Mouse (Mus musculus) stomach, embryonic 14.5 days (tissue): ENCODE results near the gene Zfhx3. TPM values are rescaled to one million over a fixed set of nuclear protein-coding genes. Genes with fewer than 3 reads are reported as not detected.
A peak's percentile ranks its signal among the peaks of the same experiment; 100 is the strongest.

Experiments
- ATAC-seq: fragments of 200-750 bp; cut with Nextera tagmentation; 2 replicates; pipeline ENCODE4 v1.8.0; 2017; ENCODE audit warnings: low read depth, moderate TSS enrichment; ENCODE audit not compliant: insufficient number of reproducible peaks, insufficient read depth, low FRiP score
- H3K27ac ChIP-seq: fragments of 300-500 bp; sonication (generic); 2 replicates; pipeline ENCODE4 v1.5.1; 2014; ENCODE audit warnings: mild to moderate bottlenecking, low read length, moderate library complexity, mixed read lengths
- H3K27me3 ChIP-seq: fragments of 300-500 bp; sonication (generic); 2 replicates; pipeline ENCODE4 v1.6.1; 2014; ENCODE audit warnings: low read length, control low read depth, mixed read lengths; ENCODE audit not compliant: control insufficient read depth, insufficient read depth
- H3K36me3 ChIP-seq: fragments of 300-500 bp; sonication (generic); 2 replicates; pipeline ENCODE4 v1.6.1; 2014; ENCODE audit warnings: mild to moderate bottlenecking, control low read depth, low read length, moderate library complexity, mixed read lengths; ENCODE audit not compliant: control insufficient read depth, insufficient read depth
- H3K4me1 ChIP-seq: fragments of 300-500 bp; sonication (generic); 2 replicates; pipeline ENCODE4 v1.6.1; 2014; ENCODE audit warnings: low read length, control low read depth, mixed read lengths; ENCODE audit not compliant: control insufficient read depth, insufficient read depth
- H3K4me2 ChIP-seq: fragments of 300-500 bp; sonication (generic); replicated peaks from 2 replicates; pipeline ENCODE4 v1.6.1; 2014; ENCODE audit warnings: low read depth, low read length, control low read depth
- H3K4me3 ChIP-seq: fragments of 300-500 bp; sonication (generic); 2 replicates; pipeline ENCODE4 v1.5.1; 2014; ENCODE audit warnings: low read depth, low read length, control low read depth
- H3K9ac ChIP-seq: fragments of 300-500 bp; sonication (generic); replicated peaks from 2 replicates; pipeline ENCODE4 v1.6.1; 2014; ENCODE audit warnings: low read depth, mild to moderate bottlenecking, control low read depth, low read length, moderate library complexity, mixed read lengths
- H3K9me3 ChIP-seq: fragments of 300-500 bp; sonication (generic); 2 replicates; pipeline ENCODE4 v1.6.1; 2016; ENCODE audit warnings: low read depth, low read length, control low read depth; ENCODE audit not compliant: control insufficient read depth
- WGBS: fragments of 180-500 bp; shearing (Covaris S2); extraction: QIAGEN DNeasy Blood & Tissue Kit; methylation state at CpG from one replicate; pipeline ENCODE4 v1.1.7; 2014; 5-methylcytosine and 5-hydroxymethylcytosine counted together
- polyA plus RNA-seq: library from polyadenylated mRNA; unstranded; fragments of >200 nt; fragmentation: Nextera tagmentation; extraction: Ambion mirVana; gene quantifications from 2 replicates; pipeline ENCODE4 v1.2.1, GENCODE M21; 2014

The Zfhx3 gene
- polyA plus RNA-seq, 1 experiment from 2014 or later = 25.4 TPM

DNA sequence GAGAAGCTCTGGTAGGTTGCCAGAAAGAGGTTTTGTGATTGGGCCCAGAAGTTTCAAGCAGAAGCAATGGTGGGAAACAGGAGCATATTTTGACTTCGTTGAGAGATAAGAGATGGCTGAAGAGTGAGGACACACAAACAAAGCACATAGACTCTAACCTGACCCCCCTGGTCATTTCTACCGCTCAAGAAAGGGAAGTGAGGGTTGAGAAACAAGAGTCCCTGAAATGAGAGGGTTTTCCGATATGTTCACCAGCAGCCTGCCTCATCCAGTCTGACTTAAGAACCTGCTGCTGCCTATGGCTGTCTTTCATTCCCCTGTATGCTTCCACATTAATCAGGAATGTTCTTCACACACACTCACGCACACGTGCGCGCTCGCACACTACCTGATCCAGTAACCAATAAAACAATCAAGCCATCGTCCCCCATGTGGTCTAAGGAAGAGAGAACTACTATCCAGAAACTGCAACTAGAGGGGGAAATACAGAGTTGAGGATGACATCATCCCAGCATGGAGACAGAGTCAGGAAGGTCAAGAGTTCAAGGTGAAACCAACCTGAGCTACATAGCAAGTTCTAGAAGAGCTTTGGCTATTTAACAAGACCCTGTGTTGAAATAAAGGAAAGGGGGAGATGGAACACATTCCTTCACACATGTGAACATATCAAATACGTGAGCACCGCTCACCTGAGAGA is 649.7 kb downstream of the Zfhx3 start:
- Histone ChIP-seq H3K27ac (no peak overlapping the region), H3K27me3 (no peaks in the 10 kb centered on the region), H3K4me3 (no peak overlapping the region), H3K36me3 (no peaks in the 10 kb centered on the region), H3K4me2 (no peak overlapping the region), H3K9ac (no peak overlapping the region), H3K4me1 (peaks cover 14% of the 10 kb centered on the region), H3K9me3 (no peaks in the 10 kb centered on the region)
- WGBS = 93% methylated on average over 11 of the region's 11 CpGs
- no peak for ATAC-seq

- H3K4me3 ChIP-seq = no peak overlapping the region
- peaks cover 14% of the 10 kb centered on the region for H3K4me1 ChIP-seq
- WGBS = 60% methylated on average over 13 of the region's 13 CpGs
- H3K9me3 ChIP-seq = no peaks in the 10 kb centered on the region
- H3K4me2 ChIP-seq = no peak overlapping the region
- no peak for ATAC-seq
- no peaks in the 10 kb centered on the region for H3K27me3 ChIP-seq
- H3K27ac ChIP-seq = no peak overlapping the region; the same call in 1 of the 2 replicates
- no peaks in the 10 kb centered on the region for H3K36me3 ChIP-seq
- H3K9ac ChIP-seq = no peak overlapping the region
These were observed 650.6 kb downstream of the Zfhx3 start for GRCm38 (mm10) chr8:108592990-108593589.

- WGBS = 44% methylated on average over 9 of the region's 9 CpGs
- peak overlapping the region; percentile 29; the same call in 1 of the 2 replicates for H3K27ac ChIP-seq
- H3K4me3 ChIP-seq = no peak overlapping the region
- no peak overlapping the region for H3K9ac ChIP-seq
- no peak overlapping the region for H3K4me2 ChIP-seq
- no peaks in the 10 kb centered on the region for H3K27me3 ChIP-seq
- no peaks in the 10 kb centered on the region for H3K9me3 ChIP-seq
- ATAC-seq = no peak
- no peaks in the 10 kb centered on the region for H3K36me3 ChIP-seq
- H3K4me1 ChIP-seq = peaks cover 14% of the 10 kb centered on the region
These were observed 651.4 kb downstream of the Zfhx3 start for GRCm38 (mm10) chr8:108593891-108594290.

DNA sequence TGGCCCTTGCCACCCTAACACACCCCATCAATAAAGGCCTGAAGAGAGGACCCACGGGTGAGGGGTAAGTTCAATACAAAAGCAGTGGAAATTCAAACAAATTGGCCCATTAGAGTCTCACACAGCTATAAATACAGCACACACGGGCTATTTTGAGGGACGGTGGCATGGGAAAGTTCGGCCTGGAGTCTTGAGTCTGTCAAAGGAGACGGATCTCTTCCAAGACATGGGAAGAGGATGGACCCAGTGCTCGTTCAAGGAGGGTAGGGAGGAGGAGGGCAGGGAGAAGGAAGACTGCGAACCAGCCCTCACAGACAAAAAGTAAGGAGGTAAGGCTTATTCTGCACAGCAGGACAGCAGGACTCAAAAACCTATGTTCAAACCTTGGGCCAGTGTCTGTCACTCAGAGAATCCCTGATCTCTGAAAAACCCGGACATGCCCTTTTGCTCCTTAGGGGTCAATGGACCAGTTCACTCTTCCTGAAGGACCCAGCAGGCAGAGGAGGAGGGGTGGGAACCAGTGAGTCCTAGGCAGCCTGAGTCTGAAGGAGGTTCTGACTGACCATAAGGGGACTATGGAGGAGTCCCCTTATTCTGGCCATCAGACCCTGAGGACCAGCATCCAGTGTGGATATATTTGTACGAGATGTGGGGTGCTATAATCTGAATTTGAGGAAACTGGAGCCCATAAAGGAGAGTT is 652.1 kb downstream of the Zfhx3 start:
- H3K27ac ChIP-seq = peak overlapping the region; percentile 29; the same call in 1 of the 2 replicates
- no peaks in the 10 kb centered on the region for H3K27me3 ChIP-seq
- ATAC-seq = no peak
- H3K9ac ChIP-seq = no peak overlapping the region
- H3K4me3 ChIP-seq = no peak overlapping the region
- H3K4me1 ChIP-seq = peaks cover 14% of the 10 kb centered on the region
- no peak overlapping the region for H3K4me2 ChIP-seq
- H3K9me3 ChIP-seq = no peaks in the 10 kb centered on the region
- no peaks in the 10 kb centered on the region for H3K36me3 ChIP-seq
- 45% methylated on average over 9 of the region's 9 CpGs for WGBS

DNA sequence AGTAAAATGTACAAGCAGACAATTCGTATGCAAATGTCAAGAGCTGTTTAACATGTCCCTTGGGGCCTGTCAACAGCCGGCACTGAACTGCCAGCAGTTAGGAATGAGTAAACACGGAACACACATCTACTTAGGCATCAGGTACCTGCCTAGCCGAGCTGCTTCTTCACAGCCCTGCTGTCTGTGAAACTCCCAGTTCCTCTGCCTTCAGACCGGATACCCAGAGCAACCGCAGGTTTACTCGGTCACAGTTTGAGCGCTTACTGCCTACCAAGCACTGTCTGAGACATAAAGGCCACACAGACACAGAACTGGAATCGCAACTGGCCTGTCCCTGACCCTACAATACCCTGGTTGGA is 652.6 kb downstream of the Zfhx3 start:
- Histone ChIP-seq H3K27me3 (no peaks in the 10 kb centered on the region), H3K36me3 (no peaks in the 10 kb centered on the region), H3K4me1 (peaks cover 14% of the 10 kb centered on the region), H3K9ac (no peak overlapping the region), H3K27ac (no peak overlapping the region), H3K4me2 (no peak overlapping the region), H3K4me3 (no peak overlapping the region), H3K9me3 (no peaks in the 10 kb centered on the region)
- ATAC-seq = no peak
- WGBS = 72% methylated on average over 9 of the region's 9 CpGs

GRCm38 (mm10) chr8:108595721-108596495 is 653.5 kb downstream of the Zfhx3 start:
- peaks cover 14% of the 10 kb centered on the region for H3K4me1 ChIP-seq
- 77% methylated on average over 19 of the region's 19 CpGs for WGBS
- no peak overlapping the region for H3K4me3 ChIP-seq
- no peaks in the 10 kb centered on the region for H3K27me3 ChIP-seq
- no peak overlapping the region for H3K4me2 ChIP-seq
- H3K9ac ChIP-seq = no peak overlapping the region
- no peaks in the 10 kb centered on the region for H3K9me3 ChIP-seq
- no peaks in the 10 kb centered on the region for H3K36me3 ChIP-seq
- no peak for ATAC-seq
- H3K27ac ChIP-seq = no peak overlapping the region

DNA sequence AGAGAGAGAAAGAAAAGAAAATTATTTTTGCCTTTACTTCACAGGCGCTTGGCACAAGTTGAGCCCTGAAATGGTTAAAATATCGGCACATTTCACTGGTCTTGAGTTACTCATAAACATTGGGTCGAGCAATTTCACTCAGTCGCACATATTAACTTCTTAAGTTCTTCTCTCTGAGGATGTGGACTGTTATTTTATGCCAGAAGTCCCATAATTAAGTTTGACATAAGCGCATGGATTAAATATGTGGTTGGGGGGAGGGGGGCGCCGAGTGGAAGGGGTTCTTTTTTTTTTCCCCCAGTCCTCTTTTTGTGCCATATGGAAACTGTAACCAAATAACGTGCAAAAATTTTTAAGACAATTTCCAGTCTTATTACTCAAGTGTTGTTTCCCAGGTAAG is 656.6 kb downstream of the Zfhx3 start:
- no peak for ATAC-seq

GRCm38 (mm10) chr8:108599558-108599957 is 657.1 kb downstream of the Zfhx3 start:
- H3K9me3 ChIP-seq = no peaks in the 10 kb centered on the region
- no peak overlapping the region for H3K9ac ChIP-seq
- no peak overlapping the region for H3K27ac ChIP-seq
- ATAC-seq = no peak
- 75% methylated on average over 6 of the region's 6 CpGs for WGBS
- no peak overlapping the region for H3K4me3 ChIP-seq
- no peak overlapping the region for H3K4me2 ChIP-seq
- H3K27me3 ChIP-seq = no peaks in the 10 kb centered on the region
- H3K36me3 ChIP-seq = no peaks in the 10 kb centered on the region
- H3K4me1 ChIP-seq = peaks cover 10% of the 10 kb centered on the region

More for the DNA sequence above, 656.6 kb downstream of the Zfhx3 start:
- Histone ChIP-seq H3K9me3 (no peaks in the 10 kb centered on the region), H3K9ac (no peak overlapping the region), H3K4me1 (peaks cover 14% of the 10 kb centered on the region), H3K4me2 (no peak overlapping the region), H3K36me3 (no peaks in the 10 kb centered on the region), H3K27ac (no peak overlapping the region), H3K27me3 (no peaks in the 10 kb centered on the region), H3K4me3 (no peak overlapping the region)
- 53% methylated on average over 8 of the region's 8 CpGs for WGBS
